Mouse (Mus musculus) CH12.LX (cell line): ENCODE measurements at regions not wholly inside any gene's neighbourhood (a gene's known extent, or its start where the extent isn't known, plus 50 kb on each side); places are given as distances from the start of the nearest gene placed in this dataset.

ENCODE experiments used
- DNase-seq: peaks from one replicate; pipeline ENCODE4 v3.0.0-alpha.2; 2013; ENCODE audit errors: extremely low read depth
- H3K27ac ChIP-seq: 2 replicates; pipeline ENCODE4 v1.5.1; 2012; ENCODE audit warnings: low read depth, mild to moderate bottlenecking, control low read depth, moderate library complexity; ENCODE audit not compliant: insufficient read depth
- H3K27me3 ChIP-seq: replicated peaks from 2 replicates; pipeline ENCODE3; 2012; ENCODE audit warnings: inconsistent platforms
- H3K36me3 ChIP-seq, 2 experiments: replicated peaks in 1 of 2; 2 replicates each; pipeline versions ENCODE3 to v1.6.1; 2012; ENCODE audit warnings: inconsistent platforms in 1 of 2, low read length in 1 of 2, mild to moderate bottlenecking in 1 of 2, mixed read lengths in 1 of 2, moderate library complexity in 1 of 2; ENCODE audit not compliant: control insufficient read depth in 1 of 2, insufficient read depth in 1 of 2
- H3K4me1 ChIP-seq, 2 experiments: 2 replicates each; pipeline ENCODE4 v1.6.1; 2012; ENCODE audit warnings: inconsistent platforms in 1 of 2, moderate library complexity in 1 of 2; ENCODE audit not compliant: insufficient read depth in 2 of 2, control insufficient read depth in 1 of 2
- H3K4me2 ChIP-seq: 2 replicates; pipeline ENCODE4 v1.6.1; 2012; ENCODE audit warnings: low read depth, mild to moderate bottlenecking, control low read depth; ENCODE audit not compliant: poor library complexity, insufficient read depth, severe bottlenecking
- H3K4me3 ChIP-seq, 3 experiments: fragments of 150-350 bp in 1 of 3; sonication (generic) in 1 of 3; replicated peaks in 1 of 3; 2 replicates each; pipeline versions ENCODE3 to v1.5.1; 2011 to 2012; ENCODE audit warnings: low read depth in 2 of 3, low read length in 2 of 3, mild to moderate bottlenecking in 2 of 3, moderate library complexity in 2 of 3, control low read depth in 1 of 3, improper control_type of control experiment in 1 of 3, inconsistent platforms in 1 of 3, mixed read lengths in 1 of 3; ENCODE audit not compliant: poor library complexity in 1 of 3
- H3K79me2 ChIP-seq: replicated peaks from 2 replicates; pipeline ENCODE4 v1.6.1; 2012; ENCODE audit warnings: mild to moderate bottlenecking, moderate library complexity; ENCODE audit not compliant: control insufficient read depth, poor library complexity, insufficient read depth, severe bottlenecking; ENCODE audit errors: extremely low read depth
- H3K9ac ChIP-seq: 2 replicates; pipeline ENCODE4 v1.6.1; 2012; ENCODE audit warnings: low read depth, mild to moderate bottlenecking, control low read depth, moderate library complexity; ENCODE audit not compliant: insufficient read depth
- H3K9me3 ChIP-seq: replicated peaks from 2 replicates; pipeline ENCODE3; 2012; ENCODE audit warnings: low read length, inconsistent platforms, mixed read lengths
- BHLHE40 ChIP-seq: IDR thresholded peaks from 2 replicates; pipeline ENCODE4 v1.6.1; 2011; ENCODE audit warnings: mild to moderate bottlenecking, low read depth, low read length, improper control_type of control experiment
- CHD1 ChIP-seq: IDR thresholded peaks from 2 replicates; pipeline ENCODE4 v1.6.1; 2012; ENCODE audit warnings: low read depth, low read length, improper control_type of control experiment, inconsistent platforms
- CHD2 ChIP-seq: IDR thresholded peaks from 2 replicates; pipeline ENCODE4 v1.6.1; 2011; ENCODE audit warnings: low read length, improper control_type of control experiment
- E2F4 ChIP-seq: IDR thresholded peaks from 2 replicates; pipeline ENCODE4 v1.6.1; 2011; ENCODE audit warnings: low read depth, low read length, improper control_type of control experiment; ENCODE audit not compliant: insufficient replicate concordance
- HCFC1 ChIP-seq: IDR thresholded peaks from 2 replicates; pipeline ENCODE4 v1.6.1; 2012; ENCODE audit warnings: low read depth, mild to moderate bottlenecking, inconsistent platforms, low read length, improper control_type of control experiment
- IRF4 ChIP-seq: IDR thresholded peaks from 2 replicates; pipeline ENCODE4 v1.6.1; 2014; ENCODE audit warnings: low read depth, mild to moderate bottlenecking, inconsistent platforms, low read length, improper control_type of control experiment
- JUND ChIP-seq: conservative IDR thresholded peaks from 2 replicates; pipeline ENCODE4 v1.6.1; 2011; ENCODE audit warnings: low read depth, low read length, improper control_type of control experiment
- KAT2A ChIP-seq: IDR thresholded peaks from 2 replicates; pipeline ENCODE4 v1.6.1; 2012; ENCODE audit warnings: low read length, improper control_type of control experiment, inconsistent platforms; ENCODE audit not compliant: insufficient replicate concordance
- MAFK ChIP-seq: IDR thresholded peaks from 2 replicates; pipeline ENCODE4 v1.6.1; 2011; ENCODE audit warnings: low read length, improper control_type of control experiment; ENCODE audit not compliant: insufficient replicate concordance
- MAX ChIP-seq: IDR thresholded peaks from 2 replicates; pipeline ENCODE4 v1.6.1; 2011; ENCODE audit warnings: low read length, improper control_type of control experiment
- MAZ ChIP-seq: IDR thresholded peaks from 2 replicates; pipeline ENCODE4 v1.6.1; 2012; ENCODE audit warnings: low read depth, mild to moderate bottlenecking, inconsistent platforms, low read length, improper control_type of control experiment, moderate library complexity
- MXI1 ChIP-seq: IDR thresholded peaks from 2 replicates; pipeline ENCODE4 v1.6.1; 2011; ENCODE audit warnings: mild to moderate bottlenecking, low read depth, low read length, improper control_type of control experiment
- POLR2AphosphoS2 ChIP-seq: IDR thresholded peaks from 2 replicates; pipeline ENCODE4 v1.6.1; 2011; ENCODE audit warnings: low read depth, low read length, improper control_type of control experiment
- TBP ChIP-seq: conservative IDR thresholded peaks from 2 replicates; pipeline ENCODE4 v1.6.1; 2011; ENCODE audit warnings: low read depth, low read length, improper control_type of control experiment
- TCF12 ChIP-seq: IDR thresholded peaks from 2 replicates; pipeline ENCODE4 v1.6.1; 2014; ENCODE audit warnings: low read depth, mild to moderate bottlenecking, inconsistent platforms, low read length, improper control_type of control experiment
- USF1 ChIP-seq: IDR thresholded peaks from 2 replicates; pipeline ENCODE4 v1.6.1; 2014; ENCODE audit warnings: low read depth, mild to moderate bottlenecking, inconsistent platforms, low read length, improper control_type of control experiment
- USF2 ChIP-seq: conservative IDR thresholded peaks from 2 replicates; pipeline ENCODE4 v1.6.1; 2011; ENCODE audit warnings: low read depth, low read length, improper control_type of control experiment
- ZKSCAN1 ChIP-seq: IDR thresholded peaks from 2 replicates; pipeline ENCODE4 v1.6.1; 2012; ENCODE audit warnings: low read depth, inconsistent platforms, low read length, improper control_type of control experiment, borderline replicate concordance
- dilution Hi-C: fragments of 300-500 bp; cut with MboI; formaldehyde crosslinking; loops from 2 replicates; pipeline ENCODE4 v1.14.3; 2020; ENCODE audit warnings: low sequenced_read_pairs; ENCODE audit not compliant: extremely low pct_unique_long_range_greater_than_20kb, extremely low pct_ligation_motif_present
- in situ Hi-C: fragments of 300-500 bp; cut with MboI; formaldehyde crosslinking; loops from 3 replicates; pipeline ENCODE4 v1.14.3; 2019; ENCODE audit warnings: low sequenced_read_pairs, low pct_ligation_motif_present, low pct_unique_long_range_greater_than_20kb, mixed read lengths

DNA sequence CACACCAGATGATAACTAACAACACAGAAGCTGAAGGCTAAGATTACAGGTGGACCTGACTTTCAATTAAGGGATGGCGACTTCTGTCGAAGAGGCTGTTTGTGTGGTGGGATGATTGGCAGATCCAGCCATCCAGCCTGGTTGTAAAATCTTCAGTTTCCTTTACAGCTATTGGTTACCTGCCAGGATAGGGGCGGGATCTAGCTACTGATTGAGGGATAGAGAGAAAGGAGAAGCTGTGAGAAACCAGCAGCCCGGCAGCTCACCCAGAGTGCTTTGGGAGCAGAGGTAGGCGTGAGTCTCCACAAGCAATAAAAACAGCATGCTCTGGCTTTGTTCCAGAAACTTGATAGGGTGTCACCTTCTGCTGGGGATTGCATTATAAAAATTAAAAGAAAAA, 119.1 kb upstream of the Mocs1 start:
- dilution Hi-C loops (no loop called here), in situ Hi-C loops (no loop called here)
- Histone ChIP-seq H3K9ac (no peak overlapping the region), H3K9me3 (peaks cover 73% of the 10 kb centered on the region), H3K4me3 (no peak overlapping the region), H3K27me3 (no peaks in the 10 kb centered on the region), H3K79me2 (no peaks in the 10 kb centered on the region), H3K27ac (no peak overlapping the region), H3K4me1 (no peaks in the 10 kb centered on the region), H3K36me3 (no peaks in the 10 kb centered on the region), H3K4me2 (no peak overlapping the region)
- no peak for DNase-seq
- no peak for TF ChIP-seq IRF4
- TF ChIP-seq HCFC1: no peak
- no peak for TF ChIP-seq MAZ

DNA sequence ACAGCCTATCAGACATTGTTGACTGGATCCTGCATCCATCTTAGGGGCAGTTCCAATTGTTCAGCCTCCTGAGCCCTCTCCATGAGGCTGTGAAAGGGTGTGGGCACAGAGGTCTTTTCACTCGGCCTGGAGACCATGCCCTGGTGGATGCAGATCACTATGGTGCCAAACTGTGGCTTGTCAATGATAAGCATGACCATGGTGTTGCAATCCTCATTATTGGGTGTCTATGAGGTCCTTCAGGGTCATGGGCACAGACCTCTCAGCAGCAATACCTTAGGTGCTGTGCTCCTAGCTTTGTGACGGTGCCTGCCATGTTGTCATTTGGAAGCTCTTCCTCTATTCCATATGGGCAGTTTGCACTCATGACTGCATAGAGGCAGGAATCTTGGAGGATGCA, 114.0 kb upstream of the Mocs1 start:
- Histone ChIP-seq H3K36me3 (no peaks in the 10 kb centered on the region), H3K79me2 (no peaks in the 10 kb centered on the region), H3K4me1 (no peaks in the 10 kb centered on the region), H3K9ac (no peak overlapping the region), H3K27me3 (no peaks in the 10 kb centered on the region), H3K27ac (no peak overlapping the region), H3K4me2 (no peak overlapping the region), H3K9me3 (peaks cover 78% of the 10 kb centered on the region), H3K4me3 (no peak overlapping the region)
- TF ChIP-seq MXI1: no peak
- no peak for TF ChIP-seq MAZ
- no peak for TF ChIP-seq CHD2
- no peak for TF ChIP-seq MAFK
- no peak for TF ChIP-seq USF2
- no peak for TF ChIP-seq TCF12
- no peak for TF ChIP-seq BHLHE40
- no peak for TF ChIP-seq JUND
- TF ChIP-seq POLR2AphosphoS2: no peak
- TF ChIP-seq E2F4: no peak
- TF ChIP-seq KAT2A: no peak
- no peak for TF ChIP-seq CHD1
- DNase-seq: no peak
- in situ Hi-C loops (no loop called here), dilution Hi-C loops (no loop called here)

DNA sequence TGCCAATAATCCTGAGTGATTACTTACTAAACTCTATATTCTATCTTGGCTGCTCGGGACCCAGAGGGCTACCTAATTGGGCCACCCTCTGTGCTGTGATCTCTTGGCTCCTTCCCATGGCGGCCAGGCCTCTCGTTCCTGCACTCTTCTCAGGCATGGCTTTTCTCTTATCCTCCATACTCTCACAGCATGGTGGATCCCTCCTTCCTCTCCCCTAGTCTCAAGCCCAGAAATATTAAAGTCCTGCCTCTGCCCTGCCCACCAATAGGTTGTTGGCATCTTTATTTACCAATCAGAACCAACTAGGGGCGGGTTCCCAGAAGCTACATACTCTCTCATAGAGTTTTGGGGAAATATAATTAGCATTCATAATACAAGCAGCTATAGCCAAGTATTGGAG, 100.6 kb upstream of the Mocs1 start:
- no peak overlapping the region for H3K4me3 ChIP-seq
- dilution Hi-C loops (no loop called here), in situ Hi-C loops (no loop called here)
- H3K36me3 ChIP-seq: no peaks in the 10 kb centered on the region
- DNase-seq: no peak
- no peaks in the 10 kb centered on the region for H3K4me1 ChIP-seq
- TF ChIP-seq IRF4 (no peak), USF1 (no peak), MAX (no peak), TBP (no peak), ZKSCAN1 (no peak)
- no peak overlapping the region for H3K27ac ChIP-seq
- H3K79me2 ChIP-seq: no peaks in the 10 kb centered on the region
- no peak overlapping the region for H3K9ac ChIP-seq
- H3K9me3 ChIP-seq: peaks cover 71% of the 10 kb centered on the region
- no peaks in the 10 kb centered on the region for H3K27me3 ChIP-seq
- no peak overlapping the region for H3K4me2 ChIP-seq
